Mouse (Mus musculus) heart, embryonic 14.5 days (tissue): Measurements from ENCODE around the gene Psmc3ip. TPM values are rescaled to one million over a fixed set of nuclear protein-coding genes. Genes with fewer than 3 reads are reported as not detected.

Experiments
- ATAC-seq: fragments of 200-750 bp; cut with Nextera tagmentation; 2 replicates; pipeline ENCODE4 v1.8.0; 2017; ENCODE audit warnings: low read depth, moderate TSS enrichment; ENCODE audit not compliant: insufficient number of reproducible peaks, insufficient read depth, low FRiP score
- H3K27ac ChIP-seq, 2 experiments: fragments of 200-500 bp in 1 of 2; fragments of 300-500 bp in 1 of 2; sonication (generic) in 1 of 2; replicated peaks in 1 of 2; 2 replicates each; pipeline ENCODE4 v1.5.1; 2012 to 2014; ENCODE audit warnings: low read depth in 2 of 2, low read length in 2 of 2, control low read depth in 1 of 2, mild to moderate bottlenecking in 1 of 2, mixed read lengths in 1 of 2; ENCODE audit not compliant: control insufficient read depth in 1 of 2, insufficient read depth in 1 of 2
- H3K27me3 ChIP-seq: fragments of 300-500 bp; sonication (generic); 2 replicates; pipeline ENCODE4 v1.6.1; 2014; ENCODE audit warnings: mild to moderate bottlenecking, low read length, control low read depth; ENCODE audit not compliant: control insufficient read depth, insufficient read depth
- H3K36me3 ChIP-seq: fragments of 300-500 bp; sonication (generic); 2 replicates; pipeline ENCODE4 v1.6.1; 2014; ENCODE audit warnings: mild to moderate bottlenecking, control low read depth, low read length, mixed read lengths; ENCODE audit not compliant: control insufficient read depth, insufficient read depth
- H3K4me1 ChIP-seq, 2 experiments: fragments of 200-500 bp in 1 of 2; fragments of 300-500 bp in 1 of 2; sonication (generic) in 1 of 2; 2 replicates each; pipeline ENCODE4 v1.6.1; 2012 to 2014; ENCODE audit warnings: low read length in 2 of 2, control low read depth in 1 of 2, mixed read lengths in 1 of 2; ENCODE audit not compliant: control insufficient read depth in 2 of 2, insufficient read depth in 2 of 2
- H3K4me2 ChIP-seq: fragments of 300-500 bp; sonication (generic); 2 replicates; pipeline ENCODE4 v1.6.1; 2014; ENCODE audit warnings: mild to moderate bottlenecking, low read length
- H3K4me3 ChIP-seq, 2 experiments: fragments of 200-500 bp in 1 of 2; fragments of 300-500 bp in 1 of 2; sonication (generic) in 1 of 2; 2 replicates each; pipeline ENCODE4 v1.5.1; 2012 to 2014; ENCODE audit warnings: low read length in 2 of 2, mild to moderate bottlenecking in 2 of 2, control low read depth in 1 of 2, low read depth in 1 of 2, moderate library complexity in 1 of 2; ENCODE audit not compliant: control insufficient read depth in 1 of 2, insufficient read depth in 1 of 2
- H3K9ac ChIP-seq: fragments of 300-500 bp; sonication (generic); 2 replicates; pipeline ENCODE4 v1.6.1; 2014; ENCODE audit warnings: mild to moderate bottlenecking, low read length
- H3K9me3 ChIP-seq: fragments of 300-500 bp; sonication (generic); 2 replicates; pipeline ENCODE4 v1.6.1; 2016; ENCODE audit warnings: low read length, control low read depth; ENCODE audit not compliant: control insufficient read depth
- WGBS: fragments of 180-500 bp; shearing (Covaris S2); extraction: QIAGEN DNeasy Blood & Tissue Kit; methylation state at CpG from one replicate; pipeline ENCODE4 v1.1.7; 2014; 5-methylcytosine and 5-hydroxymethylcytosine counted together
- polyA plus RNA-seq: library from polyadenylated mRNA; unstranded; fragments of >200 nt; fragmentation: Nextera tagmentation; extraction: Ambion mirVana; gene quantifications from 2 replicates; pipeline ENCODE4 v1.2.1, GENCODE M21; 2014

Gene Psmc3ip
- polyA plus RNA-seq, 1 experiment from 2014 or later: 22.9 TPM

- no peak overlapping the region for H3K4me3 ChIP-seq
- 45% methylated on average over 14 of the region's 14 CpGs for WGBS
- peaks cover 12% of the 10 kb centered on the region; the same call in 1 of the 2 replicates for H3K36me3 ChIP-seq
- peak overlapping the region; percentile 91 to 99 for H3K27ac ChIP-seq
- peak overlapping the region; percentile 36 for H3K4me2 ChIP-seq
- peaks cover 74 to 86% of the 10 kb centered on the region in 2 experiments for H3K4me1 ChIP-seq
- peak; percentile 6; the same call in 1 of the 2 replicates for ATAC-seq
- peak overlapping the region; percentile 63 for H3K9ac ChIP-seq
- H3K9me3 ChIP-seq: no peaks in the 10 kb centered on the region
- no peaks in the 10 kb centered on the region for H3K27me3 ChIP-seq
Measured at GRCm38 (mm10) chr11:101062971-101063675, 32.1 kb downstream of the Psmc3ip start.

GRCm38 (mm10) chr11:101062165-101062884, 32.9 kb downstream of the Psmc3ip start:
- H3K36me3 ChIP-seq: peaks cover 15% of the 10 kb centered on the region; the same call in 1 of the 2 replicates
- no peaks in the 10 kb centered on the region for H3K9me3 ChIP-seq
- peaks cover 78 to 94% of the 10 kb centered on the region in 2 experiments for H3K4me1 ChIP-seq
- 73% methylated on average over 12 of the region's 12 CpGs for WGBS
- H3K27me3 ChIP-seq: no peaks in the 10 kb centered on the region
- peak overlapping the region; percentile 91 to 99 for H3K27ac ChIP-seq
- H3K4me3 ChIP-seq: no peak overlapping the region
- ATAC-seq: no peak
- no peak overlapping the region for H3K4me2 ChIP-seq
- H3K9ac ChIP-seq: peak overlapping the region; percentile 63

- WGBS: 80% methylated on average over 5 of the region's 5 CpGs
- Histone ChIP-seq H3K9me3 (no peaks in the 10 kb centered on the region), H3K9ac (no peak overlapping the region; the same call in 1 of the 2 replicates), H3K4me2 (no peak overlapping the region), H3K4me3 (no peak overlapping the region), H3K27ac (peak overlapping the region; percentile 30 to 99), H3K4me1 (peaks cover 81 to 98% of the 10 kb centered on the region in 2 experiments), H3K36me3 (peaks cover 23% of the 10 kb centered on the region), H3K27me3 (no peaks in the 10 kb centered on the region)
- no peak for ATAC-seq
Measured at GRCm38 (mm10) chr11:101061049-101061448, 34.2 kb downstream of the Psmc3ip start.

GRCm38 (mm10) chr11:101060126-101060525, 35.1 kb downstream of the Psmc3ip start:
- Histone ChIP-seq H3K4me3 (no peak overlapping the region), H3K27me3 (no peaks in the 10 kb centered on the region), H3K36me3 (peaks cover 32% of the 10 kb centered on the region), H3K4me1 (peaks cover 81 to 95% of the 10 kb centered on the region in 2 experiments), H3K9me3 (no peaks in the 10 kb centered on the region), H3K27ac (peak overlapping the region; percentile 94 to 99), H3K9ac (peak overlapping the region; percentile 58), H3K4me2 (0 out of 2 replicates have a peak overlapping the region, but pooled peaks have one; percentile 1)
- peak; percentile 12; the same call in 1 of the 2 replicates for ATAC-seq
- WGBS: 10% methylated on average over 8 of the region's 8 CpGs

GRCm38 (mm10) chr11:101059473-101059872, 35.8 kb downstream of the Psmc3ip start:
- H3K4me2 ChIP-seq: no peak overlapping the region
- peak overlapping the region; percentile 94 to 99 for H3K27ac ChIP-seq
- H3K9ac ChIP-seq: peak overlapping the region; percentile 58
- H3K27me3 ChIP-seq: no peaks in the 10 kb centered on the region
- H3K4me3 ChIP-seq: no peak overlapping the region
- no peaks in the 10 kb centered on the region for H3K9me3 ChIP-seq
- no peak for ATAC-seq
- H3K4me1 ChIP-seq: peaks cover 76 to 88% of the 10 kb centered on the region in 2 experiments
- H3K36me3 ChIP-seq: peaks cover 38% of the 10 kb centered on the region
- WGBS: 77% methylated on average over 10 of the region's 10 CpGs

GRCm38 (mm10) chr11:101058726-101059125, 36.5 kb downstream of the Psmc3ip start:
- 44% methylated on average over 5 of the region's 5 CpGs for WGBS
- Histone ChIP-seq H3K27me3 (no peaks in the 10 kb centered on the region), H3K27ac (peak overlapping the region; percentile 94 to 99), H3K9me3 (peaks cover 2% of the 10 kb centered on the region; the same call in 1 of the 2 replicates), H3K36me3 (peaks cover 45% of the 10 kb centered on the region), H3K9ac (peak overlapping the region; percentile 58; the same call in 1 of the 2 replicates), H3K4me2 (no peak overlapping the region; the same call in 1 of the 2 replicates), H3K4me3 (no peak overlapping the region), H3K4me1 (peaks cover 69 to 81% of the 10 kb centered on the region in 2 experiments)
- no peak; the same call in 1 of the 2 replicates for ATAC-seq

- no peak overlapping the region for H3K9ac ChIP-seq
- H3K4me1 ChIP-seq: peaks cover 60 to 72% of the 10 kb centered on the region in 2 experiments
- H3K27me3 ChIP-seq: no peaks in the 10 kb centered on the region
- no peak for ATAC-seq
- H3K9me3 ChIP-seq: peaks cover 5% of the 10 kb centered on the region; the same call in 1 of the 2 replicates
- no peak overlapping the region for H3K4me2 ChIP-seq
- WGBS: 23% methylated on average over 5 of the region's 5 CpGs
- peaks cover 52% of the 10 kb centered on the region for H3K36me3 ChIP-seq
- no peak overlapping the region for H3K4me3 ChIP-seq
- peak overlapping the region; percentile 94 to 99 for H3K27ac ChIP-seq
Measured at GRCm38 (mm10) chr11:101057860-101058259, 37.4 kb downstream of the Psmc3ip start.
